8 mouse cellular contexts compared by ENCODE assay signal in genomic region chr11:12037689-12038469, GRCm38 (mm10). TPM values are rescaled to one million over a fixed set of nuclear protein-coding genes. Genes with fewer than 3 reads are reported as not detected.
DNase-seq lines count a peak whose midpoint lies in the region; ATAC-seq and TF ChIP-seq lines count a peak whose summit lies in the region.

No protein-coding gene starts in this region.

- WGBS in heart, adult 2 months, result 14% methylated on average over 48 of the region's 48 CpGs
- WGBS in hindbrain, embryonic 11.5 days, result 4% methylated on average over 48 of the region's 48 CpGs

- peak overlapping the region; percentile 27 for H3K4me2 ChIP-seq in hindbrain, embryonic 11.5 days (replicated peaks; ENCODE audit: low read depth, low read length)

- peak overlapping the region; percentile 57 for H3K4me3 ChIP-seq in heart, adult 2 months
- H3K4me3 ChIP-seq in brown adipose tissue, adult 24 weeks (ENCODE audit: insufficient read depth, low read depth, low read length), result peak overlapping the region; percentile 63
- H3K4me3 ChIP-seq in hindbrain, embryonic 11.5 days (ENCODE audit: low read depth, low read length), result peak overlapping the region; percentile 73

- H3K36me3 ChIP-seq in heart, adult 2 months (ENCODE audit: control insufficient read depth, insufficient read depth, low read length), result peaks cover 3% of the 10 kb centered on the region; the same call in 1 of the 2 replicates
- H3K36me3 ChIP-seq in hindbrain, embryonic 11.5 days (ENCODE audit: control insufficient read depth, insufficient read depth, low read length), result no peaks in the 10 kb centered on the region

- no peaks in the 10 kb centered on the region for H3K79me2 ChIP-seq in heart, adult 2 months (replicated peaks; ENCODE audit: control insufficient read depth, insufficient read depth, low read length)

- ATAC-seq in hindbrain, embryonic 11.5 days (ENCODE audit: low FRiP score), result no peak; the same call in 1 of the 2 replicates

- no peak for TF ChIP-seq POLR2A in heart, adult 2 months (IDR thresholded peaks at IDR 0.05; ENCODE audit: insufficient read depth, low read depth, low read length)

- intact Hi-C loops in heart, adult 2 months (cut with DNase I), result loop anchor here (1.0 to 5.0 kb wide), 3 partner anchors 72 to 216 kb away; no protein-coding TSS in a partner anchor

- DNase-seq in heart, adult 2 months, result no peak
- DNase-seq in heart, adult 9 months (ENCODE audit: low spot score in 2 of 2), result no peak
- DNase-seq in hindbrain, embryonic 11.5 days (ENCODE audit: low spot score), result no peak
- peak; percentile 54 for DNase-seq in mesoderm, embryonic 11.5 days (ENCODE audit: low read depth, low spot score)
- no peak for DNase-seq in cerebellum, adult 11-12 months
- DNase-seq in urinary bladder, postnatal 10 days (ENCODE audit: low spot score), result no peak
- DNase-seq in thymus, postnatal 10 days (ENCODE audit: low spot score in 2 of 2), result no peak

- H3K27ac ChIP-seq in heart, adult 2 months, result peak overlapping the region; percentile 67
- H3K27ac ChIP-seq in brown adipose tissue, adult 24 weeks (replicated peaks; ENCODE audit: low read depth, low read length), result peak overlapping the region; percentile 31; the same call in 1 of the 2 replicates
- peak overlapping the region; percentile 87 for H3K27ac ChIP-seq in hindbrain, embryonic 11.5 days (ENCODE audit: low read depth, low read length)

- no peak for TF ChIP-seq EP300 in heart, adult 2 months (IDR thresholded peaks at IDR 0.05; ENCODE audit: insufficient read depth, low read depth, low read length)

- 0 out of 2 replicates have a peak, but pooled peaks cover under 1% of the 10 kb centered on the region for H3K4me1 ChIP-seq in heart, adult 2 months (ENCODE audit: control insufficient read depth, insufficient read depth, low read length)
- no peaks in the 10 kb centered on the region for H3K4me1 ChIP-seq in brown adipose tissue, adult 24 weeks (ENCODE audit: control insufficient read depth, insufficient read depth, insufficient read length, low read length)
- H3K4me1 ChIP-seq in hindbrain, embryonic 11.5 days (replicated peaks; ENCODE audit: control insufficient read depth, insufficient read depth, low read length), result no peaks in the 10 kb centered on the region

- H3K9me3 ChIP-seq in hindbrain, embryonic 11.5 days (ENCODE audit: control insufficient read depth, low read length), result no peaks in the 10 kb centered on the region

- no peak for TF ChIP-seq CTCF in heart, adult 2 months (IDR thresholded peaks at IDR 0.05)

- peaks cover 6% of the 10 kb centered on the region; the same call in 1 of the 2 replicates for H3K27me3 ChIP-seq in heart, adult 2 months (ENCODE audit: control insufficient read depth, insufficient read depth, low read length)
- peaks cover 68% of the 10 kb centered on the region for H3K27me3 ChIP-seq in hindbrain, embryonic 11.5 days (ENCODE audit: control insufficient read depth, insufficient read depth, low read length)

- H3K9ac ChIP-seq in heart, adult 2 months (ENCODE audit: low read depth, low read length), result peak overlapping the region; percentile 74
- H3K9ac ChIP-seq in hindbrain, embryonic 11.5 days (ENCODE audit: low read depth, low read length), result peak overlapping the region; percentile 91

RNA-seq across cellular contexts. Expression of gene Grb10, which starts 0.6 kb away (rescaled TPM):
- 10 to 100 TPM; 65.1 to 66.2 TPM for total RNA-seq in heart, adult 2 months (2021)
- polyA plus RNA-seq in heart, adult 2 months (2012; rRNA removed), result 36.9 and 63.5 TPM in 2 replicates
- 6.2 and 6.4 TPM in 2 replicates for polyA plus RNA-seq in brown adipose tissue, adult 24 weeks (2012; ENCODE audit: insufficient read depth, insufficient read length, missing spikeins)
- 158 and 267 TPM in 2 replicates for polyA plus RNA-seq in hindbrain, embryonic 11.5 days (2014; fragmentation: Nextera tagmentation; extraction: Ambion mirVana)

Comparison
In these comparisons a context has a peak if more than half of its experiments do, and no peak if none do; other contexts are left out.
1. H3K27ac ChIP-seq: peak in every context shown above with its lines; median percentile 87 in hindbrain, embryonic 11.5 days; 67 in heart, adult 2 months; 31 in brown adipose tissue, adult 24 weeks.